Mouse (Mus musculus): ENCODE measurements around the gene Espn. TPM values are rescaled to one million over a fixed set of nuclear protein-coding genes. Genes with fewer than 3 reads are reported as not detected.

Espn gene
- polyA plus RNA-seq, 1 experiment = 19.3 TPM

DNA sequence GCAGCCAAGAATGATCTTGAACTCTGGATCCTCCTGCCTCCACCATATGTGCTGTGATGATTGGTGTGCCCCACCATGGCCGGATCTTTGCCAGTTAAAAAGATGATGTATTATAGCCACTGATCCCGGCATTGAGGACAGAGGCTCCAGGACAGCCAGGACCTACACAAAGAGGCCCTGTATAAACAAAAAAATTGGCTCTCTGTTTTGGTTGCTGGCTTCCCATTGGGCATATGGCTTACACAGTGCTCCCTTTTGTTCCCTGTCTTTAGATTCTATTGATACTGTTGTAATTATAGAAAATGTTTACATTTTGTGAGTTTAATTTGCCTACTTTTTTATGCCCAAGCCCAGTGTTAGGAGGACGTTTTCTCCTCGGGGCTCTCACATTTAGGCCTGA lies 40.4 kb upstream of the Espn start:
- H3K9me3 ChIP-seq (replicated peaks; ENCODE audit: control insufficient read depth, insufficient read depth, low read length, poor library complexity, severe bottlenecking) = no peaks in the 10 kb centered on the region
- no peaks in the 10 kb centered on the region for H3K36me3 ChIP-seq (ENCODE audit: control insufficient read depth, insufficient read depth, low read length, poor library complexity, severe bottlenecking)
- peaks cover 12% of the 10 kb centered on the region for H3K4me1 ChIP-seq (ENCODE audit: control insufficient read depth, insufficient read depth, low read length)
- no peak for TF ChIP-seq CTCF (IDR thresholded peaks at IDR 0.05; ENCODE audit: low read depth, low read length)
- no peak for TF ChIP-seq EP300 (IDR thresholded peaks at IDR 0.05; ENCODE audit: insufficient read depth, low read depth, low read length)
- TF ChIP-seq POLR2A (IDR thresholded peaks at IDR 0.05; ENCODE audit: insufficient read depth, low read length) = no peak
- H3K9ac ChIP-seq (ENCODE audit: low read depth, poor library complexity, severe bottlenecking) = no peak overlapping the region
- no peak overlapping the region for H3K27ac ChIP-seq (ENCODE audit: insufficient read depth, low read length)
- H3K27me3 ChIP-seq (ENCODE audit: control insufficient read depth, insufficient read depth, low read length, poor library complexity, severe bottlenecking) = no peaks in the 10 kb centered on the region
- H3K4me3 ChIP-seq (ENCODE audit: low read depth, low read length) = no peak overlapping the region

DNA sequence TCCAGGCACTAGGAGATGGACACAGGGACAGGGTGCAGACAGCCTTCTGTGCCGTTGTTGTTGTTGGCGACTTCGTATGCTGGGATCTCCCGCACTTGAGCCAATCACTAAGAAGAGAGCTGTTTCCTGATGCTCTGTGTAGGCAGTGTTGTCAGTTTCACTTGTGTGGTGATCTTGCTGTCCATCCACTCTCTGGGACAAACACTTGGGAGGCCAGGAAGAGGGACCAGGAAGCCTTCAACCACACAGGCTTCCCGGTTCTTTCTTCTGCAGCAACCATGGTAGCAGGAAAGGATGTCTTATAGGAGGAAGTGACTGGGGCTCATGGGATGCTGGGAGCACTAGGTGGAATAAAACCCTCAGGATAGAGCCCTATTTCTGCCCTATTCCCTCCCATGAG lies 38.5 kb upstream of the Espn start:
- TF ChIP-seq EP300 (IDR thresholded peaks at IDR 0.05; ENCODE audit: insufficient read depth, low read depth, low read length) (no peak), POLR2A (IDR thresholded peaks at IDR 0.05; ENCODE audit: insufficient read depth, low read length) (no peak), CTCF (IDR thresholded peaks at IDR 0.05; ENCODE audit: low read depth, low read length) (no peak)
- Histone ChIP-seq H3K36me3 (ENCODE audit: control insufficient read depth, insufficient read depth, low read length, poor library complexity, severe bottlenecking) (no peaks in the 10 kb centered on the region), H3K4me1 (ENCODE audit: control insufficient read depth, insufficient read depth, low read length) (peaks cover 12% of the 10 kb centered on the region), H3K27ac (ENCODE audit: insufficient read depth, low read length) (no peak overlapping the region), H3K27me3 (ENCODE audit: control insufficient read depth, insufficient read depth, low read length, poor library complexity, severe bottlenecking) (no peaks in the 10 kb centered on the region), H3K9ac (ENCODE audit: low read depth, poor library complexity, severe bottlenecking) (no peak overlapping the region), H3K9me3 (replicated peaks; ENCODE audit: control insufficient read depth, insufficient read depth, low read length, poor library complexity, severe bottlenecking) (no peaks in the 10 kb centered on the region), H3K4me3 (ENCODE audit: low read depth, low read length) (no peak overlapping the region)

- Histone ChIP-seq H3K36me3 (ENCODE audit: control insufficient read depth, insufficient read depth, low read length, poor library complexity, severe bottlenecking) (no peaks in the 10 kb centered on the region), H3K9me3 (replicated peaks; ENCODE audit: control insufficient read depth, insufficient read depth, low read length, poor library complexity, severe bottlenecking) (no peaks in the 10 kb centered on the region), H3K4me1 (ENCODE audit: control insufficient read depth, insufficient read depth, low read length) (peaks cover 11% of the 10 kb centered on the region), H3K9ac (ENCODE audit: low read depth, poor library complexity, severe bottlenecking) (no peak overlapping the region), H3K4me3 (ENCODE audit: low read depth, low read length) (no peak overlapping the region), H3K27ac (ENCODE audit: insufficient read depth, low read length) (no peak overlapping the region), H3K27me3 (ENCODE audit: control insufficient read depth, insufficient read depth, low read length, poor library complexity, severe bottlenecking) (no peaks in the 10 kb centered on the region)
- TF ChIP-seq EP300 (IDR thresholded peaks at IDR 0.05; ENCODE audit: insufficient read depth, low read depth, low read length) (no peak), CTCF (IDR thresholded peaks at IDR 0.05; ENCODE audit: low read depth, low read length) (no peak), POLR2A (IDR thresholded peaks at IDR 0.05; ENCODE audit: insufficient read depth, low read length) (no peak)
These were observed 38.0 kb upstream of the Espn start for GRCm38 (mm10) chr4:152190096-152190653.

- no peak for TF ChIP-seq EP300 (IDR thresholded peaks at IDR 0.05; ENCODE audit: insufficient read depth, low read depth, low read length)
- no peak for TF ChIP-seq POLR2A (IDR thresholded peaks at IDR 0.05; ENCODE audit: insufficient read depth, low read length)
- TF ChIP-seq CTCF (IDR thresholded peaks at IDR 0.05; ENCODE audit: low read depth, low read length) = no peak
- Histone ChIP-seq H3K4me3 (ENCODE audit: low read depth, low read length) (no peak overlapping the region), H3K27ac (ENCODE audit: insufficient read depth, low read length) (no peak overlapping the region), H3K9me3 (replicated peaks; ENCODE audit: control insufficient read depth, insufficient read depth, low read length, poor library complexity, severe bottlenecking) (no peaks in the 10 kb centered on the region), H3K27me3 (ENCODE audit: control insufficient read depth, insufficient read depth, low read length, poor library complexity, severe bottlenecking) (no peaks in the 10 kb centered on the region), H3K4me1 (ENCODE audit: control insufficient read depth, insufficient read depth, low read length) (peaks cover 9% of the 10 kb centered on the region), H3K9ac (ENCODE audit: low read depth, poor library complexity, severe bottlenecking) (no peak overlapping the region), H3K36me3 (ENCODE audit: control insufficient read depth, insufficient read depth, low read length, poor library complexity, severe bottlenecking) (no peaks in the 10 kb centered on the region)
These were observed 37.5 kb upstream of the Espn start for GRCm38 (mm10) chr4:152189691-152190090.

GRCm38 (mm10) chr4:152189071-152189470 lies 36.9 kb upstream of the Espn start:
- no peak for TF ChIP-seq POLR2A (IDR thresholded peaks at IDR 0.05; ENCODE audit: insufficient read depth, low read length)
- no peak for TF ChIP-seq CTCF (IDR thresholded peaks at IDR 0.05; ENCODE audit: low read depth, low read length)
- no peak for TF ChIP-seq EP300 (IDR thresholded peaks at IDR 0.05; ENCODE audit: insufficient read depth, low read depth, low read length)
- no peak overlapping the region for H3K27ac ChIP-seq (ENCODE audit: insufficient read depth, low read length)
- H3K27me3 ChIP-seq (ENCODE audit: control insufficient read depth, insufficient read depth, low read length, poor library complexity, severe bottlenecking) = no peaks in the 10 kb centered on the region
- no peak overlapping the region for H3K4me3 ChIP-seq (ENCODE audit: low read depth, low read length)
- no peak overlapping the region for H3K9ac ChIP-seq (ENCODE audit: low read depth, poor library complexity, severe bottlenecking)
- H3K36me3 ChIP-seq (ENCODE audit: control insufficient read depth, insufficient read depth, low read length, poor library complexity, severe bottlenecking) = no peaks in the 10 kb centered on the region
- H3K9me3 ChIP-seq (replicated peaks; ENCODE audit: control insufficient read depth, insufficient read depth, low read length, poor library complexity, severe bottlenecking) = no peaks in the 10 kb centered on the region
- peaks cover 5% of the 10 kb centered on the region for H3K4me1 ChIP-seq (ENCODE audit: control insufficient read depth, insufficient read depth, low read length)

GRCm38 (mm10) chr4:152188651-152189050 lies 36.5 kb upstream of the Espn start:
- no peak overlapping the region for H3K27ac ChIP-seq (ENCODE audit: insufficient read depth, low read length)
- H3K9ac ChIP-seq (ENCODE audit: low read depth, poor library complexity, severe bottlenecking) = no peak overlapping the region
- H3K4me3 ChIP-seq (ENCODE audit: low read depth, low read length) = no peak overlapping the region
- no peaks in the 10 kb centered on the region for H3K27me3 ChIP-seq (ENCODE audit: control insufficient read depth, insufficient read depth, low read length, poor library complexity, severe bottlenecking)
- H3K9me3 ChIP-seq (replicated peaks; ENCODE audit: control insufficient read depth, insufficient read depth, low read length, poor library complexity, severe bottlenecking) = no peaks in the 10 kb centered on the region
- H3K4me1 ChIP-seq (ENCODE audit: control insufficient read depth, insufficient read depth, low read length) = peaks cover 5% of the 10 kb centered on the region
- TF ChIP-seq CTCF (IDR thresholded peaks at IDR 0.05; ENCODE audit: low read depth, low read length) = no peak
- TF ChIP-seq POLR2A (IDR thresholded peaks at IDR 0.05; ENCODE audit: insufficient read depth, low read length) = no peak
- no peak for TF ChIP-seq EP300 (IDR thresholded peaks at IDR 0.05; ENCODE audit: insufficient read depth, low read depth, low read length)
- H3K36me3 ChIP-seq (ENCODE audit: control insufficient read depth, insufficient read depth, low read length, poor library complexity, severe bottlenecking) = no peaks in the 10 kb centered on the region
